Mouse (Mus musculus) spleen, adult 2 months (tissue): Measurements from ENCODE around the gene 6430531B16Rik.

ENCODE experiments used
- CTCF ChIP-seq: fragments of 200-500 bp; IDR thresholded peaks from 2 replicates; pipeline ENCODE4 v1.5.1; 2011; ENCODE audit warnings: mild to moderate bottlenecking, inconsistent platforms; ENCODE audit not compliant: insufficient read depth, insufficient read length, insufficient replicate concordance; ENCODE audit errors: extremely low read depth
- POLR2A ChIP-seq: fragments of 200-500 bp; IDR thresholded peaks from 2 replicates; pipeline ENCODE4 v1.6.1; 2011; ENCODE audit warnings: low read depth, low read length, inconsistent platforms

DNA sequence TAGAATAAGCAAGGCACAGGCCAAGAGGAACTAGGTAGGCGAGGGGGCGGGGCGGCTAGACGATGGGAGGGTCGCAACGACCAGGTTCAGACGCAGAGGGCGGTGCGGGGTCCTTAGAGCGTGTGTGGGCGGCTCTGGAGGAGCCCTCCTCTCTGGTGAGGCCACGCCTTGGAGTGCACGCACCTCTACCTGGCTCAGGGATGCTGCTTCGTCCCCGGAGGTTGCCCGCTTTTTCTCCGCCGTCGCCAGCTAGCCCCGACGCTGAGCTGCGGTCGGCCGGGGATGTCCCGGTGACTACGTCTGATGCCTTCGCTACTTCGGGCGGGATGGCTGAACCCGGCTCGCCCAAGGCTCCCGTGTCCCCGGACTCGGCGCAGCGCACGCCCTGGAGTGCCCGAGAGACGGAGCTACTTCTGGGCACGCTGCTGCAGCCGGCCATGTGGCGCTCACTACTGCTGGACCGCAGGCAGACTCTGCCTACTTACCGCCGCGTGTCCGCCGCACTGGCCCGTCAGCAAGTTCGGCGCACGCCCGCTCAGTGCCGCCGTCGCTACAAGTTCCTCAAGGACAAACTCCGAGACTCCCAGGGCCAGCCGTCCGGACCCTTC, 34.8 kb downstream of the 6430531B16Rik start, which contains the start of gene Utf1:
- no peak for TF ChIP-seq POLR2A
- no peak for TF ChIP-seq CTCF
